Mouse (Mus musculus) hindbrain, embryonic 14.5 days (tissue): ENCODE measurements around the gene Cyp19a1. TPM values are rescaled to one million over a fixed set of nuclear protein-coding genes. Genes with fewer than 3 reads are reported as not detected.
A peak's percentile ranks its signal among the peaks of the same experiment; 100 is the strongest.

Experiments used
- ATAC-seq: fragments of 200-750 bp; cut with Nextera tagmentation; 2 replicates; pipeline ENCODE4 v1.8.0; 2017; ENCODE audit warnings: moderate number of reproducible peaks, mild to moderate bottlenecking, moderate TSS enrichment, moderate library complexity; ENCODE audit not compliant: low FRiP score
- DNase-seq: peaks from one replicate; pipeline ENCODE4 v3.0.0-alpha.2; 2015; ENCODE audit warnings: low spot score
- H3K27ac ChIP-seq: fragments of 300-500 bp; sonication (generic); 2 replicates; pipeline ENCODE4 v1.5.1; 2014; ENCODE audit warnings: mild to moderate bottlenecking, moderate library complexity
- H3K27me3 ChIP-seq: fragments of 300-500 bp; sonication (generic); 2 replicates; pipeline ENCODE4 v1.6.1; 2014; ENCODE audit warnings: mild to moderate bottlenecking, low read length, mixed read lengths; ENCODE audit not compliant: control insufficient read depth, insufficient read depth
- H3K36me3 ChIP-seq: fragments of 300-500 bp; sonication (generic); replicated peaks from 2 replicates; pipeline ENCODE4 v1.6.1; 2014; ENCODE audit not compliant: control insufficient read depth, insufficient read depth
- H3K4me1 ChIP-seq: fragments of 300-500 bp; sonication (generic); replicated peaks from 2 replicates; pipeline ENCODE4 v1.6.1; 2014; ENCODE audit warnings: antibody characterized with exemption, low read length, mixed read lengths; ENCODE audit not compliant: control insufficient read depth, insufficient read depth
- H3K4me2 ChIP-seq: fragments of 300-500 bp; sonication (generic); replicated peaks from 2 replicates; pipeline ENCODE4 v1.6.1; 2014; ENCODE audit warnings: mild to moderate bottlenecking, moderate library complexity
- H3K4me3 ChIP-seq: fragments of 300-500 bp; sonication (generic); replicated peaks from 2 replicates; pipeline ENCODE4 v1.5.1; 2014; ENCODE audit warnings: mild to moderate bottlenecking, low read length
- H3K9ac ChIP-seq: fragments of 300-500 bp; sonication (generic); 2 replicates; pipeline ENCODE4 v1.6.1; 2014
- H3K9me3 ChIP-seq: fragments of 300-500 bp; sonication (generic); 2 replicates; pipeline ENCODE4 v1.6.1; 2016; ENCODE audit warnings: low read length; ENCODE audit not compliant: control insufficient read depth
- WGBS: fragments of 180-500 bp; shearing (Covaris S2); extraction: QIAGEN DNeasy Blood & Tissue Kit; methylation state at CpG from one replicate; pipeline ENCODE4 v1.1.7; 2014; 5-methylcytosine and 5-hydroxymethylcytosine counted together
- polyA plus RNA-seq: library from polyadenylated mRNA; unstranded; fragments of >200 nt; fragmentation: Nextera tagmentation; extraction: Ambion mirVana; gene quantifications from 2 replicates; pipeline ENCODE4 v1.2.1, GENCODE M21; 2014

Cyp19a1 gene
- polyA plus RNA-seq, 1 experiment from 2014 or later = not detected

DNA sequence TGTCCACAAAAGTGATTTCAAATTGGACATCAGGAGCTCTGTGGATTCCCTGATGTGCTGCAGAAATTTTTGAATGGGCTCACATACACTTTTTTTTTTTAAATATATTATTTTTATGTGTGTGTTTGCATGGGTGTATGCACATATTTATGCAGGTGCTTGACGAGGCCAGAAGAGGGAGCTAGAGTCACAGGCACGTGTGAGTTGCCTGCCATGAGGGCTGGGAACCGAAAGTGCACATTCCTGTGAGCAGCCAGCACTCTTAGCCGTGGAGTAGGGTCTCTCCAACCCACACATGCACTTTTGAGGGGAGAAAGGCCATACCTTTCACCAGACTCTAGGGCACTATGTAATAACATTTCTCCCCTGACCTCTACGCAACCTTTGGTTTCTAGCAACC is 73.1 kb downstream of the Cyp19a1 start:
- Histone ChIP-seq H3K9ac (no peak overlapping the region), H3K36me3 (no peaks in the 10 kb centered on the region), H3K4me1 (no peaks in the 10 kb centered on the region), H3K27me3 (no peaks in the 10 kb centered on the region), H3K27ac (no peak overlapping the region), H3K4me3 (no peak overlapping the region), H3K4me2 (no peak overlapping the region), H3K9me3 (no peaks in the 10 kb centered on the region)
- ATAC-seq (no peak), DNase-seq (no peak)
- WGBS = 72% methylated on average over 5 of the region's 5 CpGs

DNA sequence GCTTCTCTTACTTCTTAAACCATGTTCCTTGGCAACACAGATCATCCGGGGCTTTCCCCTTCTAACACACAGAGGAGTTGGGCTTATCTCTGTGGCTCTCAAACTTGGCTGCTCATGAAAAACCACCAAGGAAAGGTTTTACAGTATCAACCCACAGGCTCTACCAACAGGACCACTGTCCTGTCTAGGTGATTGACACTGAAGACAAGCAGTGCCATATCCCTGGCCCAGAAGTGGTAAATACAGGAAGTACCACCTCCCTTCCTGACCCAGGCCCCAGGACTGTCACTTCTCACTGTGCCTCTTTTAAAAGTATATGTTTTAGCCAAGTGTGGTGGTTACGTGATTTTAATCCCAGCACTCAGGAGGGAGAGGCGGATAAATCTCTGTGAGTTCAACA is 76.5 kb downstream of the Cyp19a1 start:
- no peak overlapping the region for H3K9ac ChIP-seq
- no peak overlapping the region for H3K4me3 ChIP-seq
- no peaks in the 10 kb centered on the region for H3K9me3 ChIP-seq
- no peaks in the 10 kb centered on the region for H3K4me1 ChIP-seq
- H3K27me3 ChIP-seq = no peaks in the 10 kb centered on the region
- DNase-seq = no peak
- H3K4me2 ChIP-seq = no peak overlapping the region
- H3K36me3 ChIP-seq = no peaks in the 10 kb centered on the region
- no peak for ATAC-seq
- 89% methylated on average over 3 of the region's 3 CpGs for WGBS
- H3K27ac ChIP-seq = no peak overlapping the region

DNA sequence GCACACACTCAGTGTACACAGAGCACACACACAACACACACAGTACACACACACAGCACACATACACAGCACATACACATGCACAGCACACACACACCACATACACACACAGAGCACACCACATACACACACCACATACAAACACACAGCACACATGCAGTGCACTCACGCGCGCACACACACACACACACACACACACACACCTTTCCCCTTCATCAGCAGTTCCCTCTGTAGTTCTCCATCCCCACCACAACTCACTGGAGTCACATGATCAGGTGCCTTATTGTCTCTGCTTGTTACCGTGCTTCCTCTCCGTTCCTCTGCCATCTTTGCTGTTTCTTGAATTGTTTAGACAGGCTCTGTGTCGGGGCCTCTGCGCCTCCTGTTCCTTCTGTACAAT is 85.4 kb downstream of the Cyp19a1 start:
- ATAC-seq (no peak), DNase-seq (no peak)
- Histone ChIP-seq H3K36me3 (no peaks in the 10 kb centered on the region), H3K4me1 (no peaks in the 10 kb centered on the region), H3K4me3 (no peak overlapping the region), H3K27me3 (no peaks in the 10 kb centered on the region), H3K9ac (no peak overlapping the region), H3K9me3 (no peaks in the 10 kb centered on the region), H3K4me2 (no peak overlapping the region), H3K27ac (no peak overlapping the region)
- 88% methylated on average over 7 of the region's 7 CpGs for WGBS

DNA sequence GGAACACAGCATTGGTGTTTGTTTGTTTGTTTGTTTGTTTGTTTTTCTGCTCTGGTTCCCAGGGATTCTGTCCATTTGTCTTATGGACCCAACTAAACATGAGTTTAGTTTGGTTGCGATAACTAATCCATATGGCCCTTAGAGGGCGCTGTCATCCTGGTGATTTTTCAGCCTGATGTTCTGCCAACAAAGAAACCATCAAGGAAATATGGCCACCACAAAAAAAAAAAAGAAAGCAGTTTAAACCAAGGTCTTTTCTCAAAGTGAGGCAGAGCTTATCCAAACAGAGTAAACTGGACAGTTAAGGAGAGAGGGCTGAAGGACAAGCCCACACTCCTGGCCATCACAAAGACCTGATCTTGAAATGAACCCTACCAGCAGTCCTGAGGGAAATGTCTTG is 86.6 kb downstream of the Cyp19a1 start:
- no peak overlapping the region for H3K9ac ChIP-seq
- H3K4me1 ChIP-seq = no peaks in the 10 kb centered on the region
- H3K4me2 ChIP-seq = no peak overlapping the region
- DNase-seq = peak; percentile 85
- H3K27ac ChIP-seq = no peak overlapping the region
- H3K9me3 ChIP-seq = no peaks in the 10 kb centered on the region
- no peaks in the 10 kb centered on the region for H3K36me3 ChIP-seq
- no peaks in the 10 kb centered on the region for H3K27me3 ChIP-seq
- no peak for ATAC-seq
- 15% methylated on average over 2 of the region's 2 CpGs for WGBS
- no peak overlapping the region for H3K4me3 ChIP-seq

DNA sequence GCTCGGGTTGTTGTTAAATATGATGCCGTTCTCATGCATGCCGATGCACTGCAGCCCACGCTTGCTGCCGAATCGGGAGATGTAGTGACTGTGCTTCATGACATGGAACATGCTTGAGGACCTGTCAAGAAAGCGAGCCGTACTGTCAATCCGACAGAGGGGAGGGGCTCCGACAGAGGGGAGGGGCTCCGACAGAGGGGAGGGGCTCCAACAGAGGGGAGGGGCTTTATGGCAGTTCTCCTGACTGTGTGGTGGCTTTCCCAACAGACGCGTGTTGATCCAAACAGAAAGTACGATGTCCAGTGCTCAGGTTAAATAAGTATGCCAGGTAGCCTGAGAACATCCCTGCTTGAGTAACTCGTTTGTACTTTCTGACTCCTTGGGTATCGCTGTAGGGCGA is 87.7 kb downstream of the Cyp19a1 start:
- Histone ChIP-seq H3K27me3 (no peaks in the 10 kb centered on the region), H3K36me3 (no peaks in the 10 kb centered on the region), H3K9me3 (no peaks in the 10 kb centered on the region), H3K9ac (no peak overlapping the region), H3K4me2 (no peak overlapping the region), H3K4me3 (no peak overlapping the region), H3K4me1 (no peaks in the 10 kb centered on the region), H3K27ac (no peak overlapping the region)
- WGBS = 80% methylated on average over 17 of the region's 17 CpGs
- ATAC-seq (no peak), DNase-seq (no peak)

DNA sequence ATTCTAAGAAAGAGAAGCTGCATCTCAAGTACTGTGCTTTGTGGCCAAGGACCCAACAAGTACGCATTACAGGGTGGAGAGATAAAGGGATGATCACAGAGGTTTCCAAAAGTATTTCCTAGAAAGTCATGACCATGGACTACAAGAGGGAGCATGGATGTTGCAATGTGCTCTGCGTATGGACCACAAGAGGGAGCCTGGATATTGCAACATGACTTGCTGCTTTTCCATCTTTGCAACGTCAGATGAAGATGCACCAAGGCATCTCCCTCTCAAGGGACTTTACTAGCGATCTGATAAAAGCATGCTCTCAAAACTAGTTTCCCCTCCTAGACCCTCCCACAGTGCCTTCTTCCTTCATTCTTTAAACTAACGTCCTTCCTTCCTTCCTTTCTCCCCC is 98.4 kb downstream of the Cyp19a1 start:
- Histone ChIP-seq H3K9ac (no peak overlapping the region), H3K9me3 (no peaks in the 10 kb centered on the region), H3K36me3 (no peaks in the 10 kb centered on the region), H3K4me3 (no peak overlapping the region), H3K27me3 (no peaks in the 10 kb centered on the region), H3K4me2 (peak overlapping the region; percentile 21; the same call in 1 of the 2 replicates), H3K4me1 (no peaks in the 10 kb centered on the region), H3K27ac (no peak overlapping the region)
- DNase-seq (peak; percentile 74), ATAC-seq (no peak)
- 46% methylated on average over 5 of the region's 5 CpGs for WGBS

DNA sequence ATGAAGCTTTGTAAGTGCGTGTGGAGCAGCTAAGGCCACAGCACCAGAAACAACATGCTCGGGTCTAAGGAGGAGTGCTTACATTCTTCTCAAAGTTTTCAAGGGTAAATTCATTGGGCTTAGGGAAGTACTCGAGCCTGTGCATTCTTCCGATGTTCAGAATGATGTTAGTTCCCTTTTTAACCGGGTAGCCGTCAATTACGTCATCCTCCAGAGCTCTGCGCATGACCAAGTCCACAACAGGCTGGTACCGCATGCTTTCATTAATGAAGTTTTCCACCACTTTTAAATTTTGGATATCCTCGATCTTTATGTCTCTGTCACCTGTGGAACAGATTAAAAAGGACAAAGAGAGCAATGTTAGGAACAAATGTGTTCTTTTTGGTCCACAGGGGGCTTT is 99.5 kb downstream of the Cyp19a1 start:
- Histone ChIP-seq H3K9ac (no peak overlapping the region), H3K4me3 (no peak overlapping the region), H3K4me2 (no peak overlapping the region), H3K4me1 (no peaks in the 10 kb centered on the region), H3K9me3 (no peaks in the 10 kb centered on the region), H3K27me3 (no peaks in the 10 kb centered on the region), H3K36me3 (no peaks in the 10 kb centered on the region), H3K27ac (no peak overlapping the region)
- DNase-seq (no peak), ATAC-seq (no peak)
- WGBS = 92% methylated on average over 10 of the region's 10 CpGs

DNA sequence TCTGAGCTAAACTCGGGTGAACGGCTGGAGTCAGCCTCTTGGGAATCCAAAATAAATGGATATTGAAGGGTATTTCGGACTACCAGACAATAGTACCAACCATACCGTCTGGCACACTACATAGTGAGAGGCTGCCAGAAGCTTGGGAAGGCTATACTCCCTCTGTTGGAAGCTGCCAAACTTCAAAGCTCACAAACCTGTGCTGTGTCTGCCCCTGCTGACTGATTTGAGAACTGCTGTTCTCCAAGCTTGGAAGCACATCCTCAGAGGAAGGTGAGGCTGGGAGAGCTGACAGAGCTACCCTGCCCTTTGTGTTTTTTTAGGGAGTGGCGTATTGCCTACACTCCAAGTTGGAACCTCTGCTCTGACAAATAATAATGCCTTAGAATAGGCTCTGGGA is 104.8 kb downstream of the Cyp19a1 start:
- Histone ChIP-seq H3K36me3 (no peaks in the 10 kb centered on the region), H3K4me3 (no peak overlapping the region), H3K27ac (no peak overlapping the region), H3K4me2 (no peak overlapping the region), H3K9ac (no peak overlapping the region), H3K27me3 (no peaks in the 10 kb centered on the region), H3K9me3 (no peaks in the 10 kb centered on the region), H3K4me1 (no peaks in the 10 kb centered on the region)
- 79% methylated on average over 5 of the region's 5 CpGs for WGBS
- no peak for DNase-seq
- no peak for ATAC-seq

DNA sequence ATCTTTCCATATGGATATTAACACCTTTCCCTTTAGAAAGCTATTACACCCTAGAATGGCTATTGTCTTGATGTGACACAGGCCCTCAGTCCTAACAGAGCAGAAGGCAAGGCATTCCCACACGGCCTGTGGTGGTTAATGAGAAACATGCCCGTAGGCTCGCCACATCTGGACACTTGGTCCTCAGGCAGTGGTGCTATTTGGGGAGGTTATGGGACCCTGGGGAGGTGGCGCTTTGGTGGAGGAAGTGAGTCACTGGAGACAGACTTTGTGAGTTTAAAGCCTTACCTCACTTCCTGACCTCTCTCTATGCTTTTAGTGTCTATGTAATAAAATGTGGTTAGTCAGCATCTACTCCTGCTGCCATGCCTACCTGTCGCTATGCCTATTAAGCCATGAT is 114.2 kb downstream of the Cyp19a1 start:
- WGBS = 87% methylated on average over 5 of the region's 5 CpGs
- H3K27me3 ChIP-seq = no peaks in the 10 kb centered on the region
- H3K4me3 ChIP-seq = no peak overlapping the region
- H3K4me1 ChIP-seq = no peaks in the 10 kb centered on the region
- ATAC-seq = no peak
- H3K4me2 ChIP-seq = no peak overlapping the region
- no peak overlapping the region for H3K9ac ChIP-seq
- H3K36me3 ChIP-seq = no peaks in the 10 kb centered on the region
- H3K27ac ChIP-seq = no peak overlapping the region
- no peak for DNase-seq
- no peaks in the 10 kb centered on the region for H3K9me3 ChIP-seq

DNA sequence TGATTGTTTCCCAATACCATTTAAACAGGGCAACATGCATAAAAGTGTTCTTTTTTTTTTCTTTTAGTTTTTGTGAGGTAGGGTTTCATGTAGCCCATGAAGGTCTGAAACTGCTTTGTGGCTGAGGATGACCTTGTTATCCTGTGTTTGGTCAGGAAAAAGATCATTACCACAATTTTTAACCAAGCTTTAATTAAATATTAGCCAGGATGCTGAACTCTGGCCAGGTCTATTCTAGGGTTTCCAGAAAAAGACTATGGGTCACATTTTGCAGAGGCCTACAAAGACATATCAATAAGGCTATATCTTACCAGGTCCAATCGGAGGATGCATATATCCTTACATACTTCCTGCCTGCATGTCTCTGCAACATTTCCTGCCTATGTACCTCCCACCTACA is 128.7 kb downstream of the Cyp19a1 start:
- H3K27me3 ChIP-seq = no peaks in the 10 kb centered on the region
- no peak overlapping the region for H3K4me2 ChIP-seq
- H3K4me3 ChIP-seq = no peak overlapping the region
- ATAC-seq (no peak), DNase-seq (no peak)
- no peak overlapping the region for H3K27ac ChIP-seq
- H3K9me3 ChIP-seq = no peaks in the 10 kb centered on the region
- H3K4me1 ChIP-seq = no peaks in the 10 kb centered on the region
- no peaks in the 10 kb centered on the region for H3K36me3 ChIP-seq
- no peak overlapping the region for H3K9ac ChIP-seq
- 97% methylated on average over 1 of the region's 1 CpGs for WGBS
